Mouse (Mus musculus) left cerebral cortex, adult 2 months (tissue): Measurements from ENCODE around the gene Lmna. TPM values are rescaled to one million over a fixed set of nuclear protein-coding genes. Genes with fewer than 3 reads are reported as not detected.

Experiments
- DNase-seq, 2 experiments: peaks; one replicate each; pipeline ENCODE4 v3.0.0; 2021 to 2022; ENCODE audit warnings: low spot score in 2 of 2, mixed read lengths in 1 of 2; ENCODE audit errors: extremely low spot score in 1 of 2
- H3K27ac ChIP-seq: fragments of 200-600 bp; 2 replicates; pipeline ENCODE4 v1.8.1; 2022
- H3K4me3 ChIP-seq: fragments of 200-600 bp; 2 replicates; pipeline ENCODE4 v1.8.1; 2022
- CTCF ChIP-seq: fragments of 200-600 bp; IDR thresholded peaks from 2 replicates; pipeline ENCODE4 v1.8.1; 2022; ENCODE audit warnings: antibody characterized with exemption, mild to moderate bottlenecking, moderate library complexity
- intact Hi-C: fragments of 180-260 bp; cut with DNase I; formaldehyde crosslinking; loops from one replicate; pipeline ENCODE4 v1.15.1; 2025
- total RNA-seq, 2 experiments: library from RNA; stranded (reverse); gene quantifications; 2 replicates each; pipeline ENCODE4 v1.2.3; 2021

Gene Lmna
- total RNA-seq, 2 experiments from 2014 or later: 59.3 to 61.7 TPM

GRCm38 (mm10) chr3:88513546-88514115 is 3.9 kb upstream of the Lmna start:
- intact Hi-C loops: no loop called here
- TF ChIP-seq CTCF: no peak
- DNase-seq: no peak

GRCm38 (mm10) chr3:88512896-88513545 is 3.3 kb upstream of the Lmna start:
- Histone ChIP-seq H3K27ac (no peak overlapping the region), H3K4me3 (no peak overlapping the region)
- no peak for TF ChIP-seq CTCF
- intact Hi-C loops: no loop called here
- DNase-seq: no peak

More at GRCm38 (mm10) chr3:88513546-88514115, 3.9 kb upstream of the Lmna start:
- no peak overlapping the region for H3K27ac ChIP-seq
- H3K4me3 ChIP-seq: no peak overlapping the region

DNA sequence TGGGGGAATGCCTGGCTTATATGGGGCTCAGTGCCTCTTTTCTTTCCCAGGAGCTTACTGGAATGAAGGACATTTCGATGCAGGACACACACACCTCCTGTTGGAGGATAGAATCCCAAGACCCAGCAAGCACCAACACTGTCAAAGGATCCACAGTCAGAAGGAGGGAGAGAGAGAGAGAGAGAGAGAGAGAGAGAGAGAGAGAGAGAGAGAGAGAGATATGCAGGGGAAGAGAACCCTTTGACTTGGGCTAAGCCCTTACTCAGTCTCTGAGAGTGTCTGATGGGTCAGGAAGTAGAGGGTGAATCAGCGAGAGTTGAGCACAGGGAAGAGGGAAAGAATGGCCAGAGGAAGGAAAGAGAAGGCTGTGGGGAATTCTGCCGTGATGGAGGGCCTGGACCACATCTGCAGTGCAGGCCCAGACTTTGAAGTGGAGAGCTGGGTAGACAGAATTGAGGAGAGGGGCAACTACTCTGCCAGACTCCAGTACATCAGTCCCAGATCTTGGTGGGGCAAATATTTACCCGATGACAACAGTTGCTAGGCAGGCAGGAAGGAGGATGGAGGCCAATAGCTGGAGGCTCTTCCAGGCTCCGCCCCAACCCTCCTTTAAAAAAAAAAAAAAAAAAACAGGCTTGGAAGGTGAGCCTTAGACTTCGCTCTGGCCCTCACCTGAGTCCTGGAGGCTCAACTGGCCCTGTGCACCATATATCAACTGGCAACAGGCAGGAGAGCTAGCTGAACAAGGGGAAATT is 2.6 kb upstream of the Lmna start:
- Histone ChIP-seq H3K4me3 (no peak overlapping the region), H3K27ac (no peak overlapping the region)
- intact Hi-C loops: no loop called here
- DNase-seq: no peak
- no peak for TF ChIP-seq CTCF

DNA sequence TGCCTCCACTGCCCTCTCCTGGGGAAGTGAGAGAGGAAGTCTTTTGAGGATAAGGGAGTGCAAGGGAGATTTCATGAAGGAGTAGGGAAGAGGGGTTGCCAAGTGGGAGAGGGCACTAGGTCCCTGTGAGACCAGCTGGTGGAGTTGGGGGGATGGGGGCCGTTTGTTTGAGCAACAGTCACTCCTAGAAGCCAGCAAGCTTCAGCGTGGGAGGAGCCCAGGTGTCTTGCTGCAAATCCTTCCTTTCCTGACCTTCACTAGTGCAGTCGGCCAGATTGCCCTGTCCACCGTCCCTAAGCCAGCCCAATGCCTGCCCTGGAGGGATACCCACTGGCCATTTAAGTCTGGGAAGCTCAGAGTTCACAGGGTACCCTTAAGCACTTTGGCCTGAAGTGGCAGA is 1.8 kb upstream of the Lmna start:
- intact Hi-C loops: no loop called here
- H3K27ac ChIP-seq: no peak overlapping the region
- no peak for TF ChIP-seq CTCF
- DNase-seq: no peak
- no peak overlapping the region for H3K4me3 ChIP-seq

GRCm38 (mm10) chr3:88510421-88511289 is 899 bp upstream of the Lmna start:
- no peak for TF ChIP-seq CTCF
- no peak for DNase-seq
- Histone ChIP-seq H3K4me3 (peak overlapping the region; percentile 33), H3K27ac (peak overlapping the region; percentile 76)
- intact Hi-C loops: no loop called here

GRCm38 (mm10) chr3:88509250-88509649 is 506 bp downstream of the Lmna start:
- peak overlapping the region; percentile 76 for H3K27ac ChIP-seq
- no peak for DNase-seq
- intact Hi-C loops: no loop called here
- peak overlapping the region; percentile 33 for H3K4me3 ChIP-seq
- TF ChIP-seq CTCF: no peak

DNA sequence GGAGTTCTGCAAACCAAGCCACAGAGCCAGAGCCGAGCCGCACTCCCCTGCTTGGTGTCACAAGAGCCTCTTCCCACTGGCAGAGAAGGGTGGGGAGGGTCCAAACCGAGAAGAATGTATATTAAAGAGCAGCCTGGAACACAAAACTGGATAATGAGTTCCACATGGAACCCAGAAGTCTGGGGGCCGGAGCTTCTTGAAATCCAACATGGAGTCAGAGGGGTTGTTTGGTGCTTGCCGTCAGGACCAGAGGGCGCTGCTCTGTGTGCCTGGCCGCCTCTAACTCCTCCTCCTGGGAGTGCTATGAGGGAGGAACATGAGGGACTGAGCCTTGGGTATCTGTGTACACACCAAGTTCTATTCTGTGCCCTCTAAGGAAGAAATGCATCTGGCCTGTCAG is 4.0 kb downstream of the Lmna start:
- no peak overlapping the region for H3K4me3 ChIP-seq
- intact Hi-C loops: no loop called here
- DNase-seq: no peak
- TF ChIP-seq CTCF: no peak
- H3K27ac ChIP-seq: no peak overlapping the region

- Histone ChIP-seq H3K4me3 (no peak overlapping the region), H3K27ac (no peak overlapping the region)
- intact Hi-C loops: no loop called here
- TF ChIP-seq CTCF: no peak
- no peak for DNase-seq
Observed at GRCm38 (mm10) chr3:88505081-88505480, 4.7 kb downstream of the Lmna start.

GRCm38 (mm10) chr3:88503881-88504746 is 5.6 kb downstream of the Lmna start:
- no peak for DNase-seq
- intact Hi-C loops: loop anchor here (2.0 kb wide), 1 partner anchor 19 kb away; no protein-coding TSS in a partner anchor
- Histone ChIP-seq H3K27ac (no peak overlapping the region), H3K4me3 (no peak overlapping the region)
- TF ChIP-seq CTCF: no peak

- H3K4me3 ChIP-seq: peak overlapping the region; percentile 84
- no peak for TF ChIP-seq CTCF
- intact Hi-C loops: loop anchor here (2.0 kb wide), 1 partner anchor 19 kb away; no protein-coding TSS in a partner anchor
- peak; percentile 57 to 59 for DNase-seq
- H3K27ac ChIP-seq: peak overlapping the region; percentile 94
Observed at GRCm38 (mm10) chr3:88503505-88503863, 6.3 kb downstream of the Lmna start.
